Mouse (Mus musculus) yolk sac, embryonic 10.5 days (tissue): ENCODE measurements around the gene Fos.
"Not testable (repeated sequence)": the region's sequence is repeated elsewhere in the genome, so short reads cannot be mapped to it uniquely, and the experiment has no call there.

Experiments
- DNase-seq: peaks from one replicate; pipeline ENCODE4 v3.0.0-alpha.2; 2017; ENCODE audit warnings: low spot score

Fos gene

DNA sequence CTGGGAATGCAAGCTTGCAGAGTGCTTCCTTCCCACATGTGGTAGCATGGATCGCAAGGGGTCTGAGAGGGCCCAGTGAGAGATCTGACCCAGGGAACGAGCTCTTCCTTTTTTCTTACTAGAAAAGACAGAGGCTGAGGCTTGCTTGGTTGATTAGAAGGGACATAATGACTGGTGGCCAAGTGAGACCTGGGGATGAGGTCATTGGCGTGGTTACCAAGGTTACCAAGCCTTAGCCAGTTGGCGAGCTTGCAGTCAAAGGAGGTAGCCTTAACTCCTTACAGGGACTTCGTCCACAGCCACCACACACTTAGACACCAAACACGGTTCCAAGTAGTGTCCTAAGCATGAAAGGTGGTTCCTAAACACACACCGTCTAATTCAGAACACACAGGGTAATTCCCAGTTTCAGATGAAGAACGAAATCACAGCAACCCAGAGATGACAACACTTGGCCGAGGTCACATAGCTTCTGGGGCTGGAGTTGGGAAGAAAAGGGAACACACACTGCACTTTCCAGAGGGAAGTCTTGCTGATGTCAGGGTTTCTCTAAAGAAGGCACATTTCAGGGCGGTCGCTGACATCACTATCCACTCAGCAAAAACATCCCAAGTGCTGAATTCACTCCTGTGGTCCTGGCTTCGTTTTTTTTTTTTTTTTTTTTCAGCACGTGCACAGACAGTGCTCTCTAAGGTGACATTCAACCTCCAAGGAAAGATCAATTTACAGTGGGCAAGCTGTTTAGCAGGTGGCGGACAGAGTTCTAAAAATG lies 49.9 kb downstream of the Fos start:
- DNase-seq: no peak

DNA sequence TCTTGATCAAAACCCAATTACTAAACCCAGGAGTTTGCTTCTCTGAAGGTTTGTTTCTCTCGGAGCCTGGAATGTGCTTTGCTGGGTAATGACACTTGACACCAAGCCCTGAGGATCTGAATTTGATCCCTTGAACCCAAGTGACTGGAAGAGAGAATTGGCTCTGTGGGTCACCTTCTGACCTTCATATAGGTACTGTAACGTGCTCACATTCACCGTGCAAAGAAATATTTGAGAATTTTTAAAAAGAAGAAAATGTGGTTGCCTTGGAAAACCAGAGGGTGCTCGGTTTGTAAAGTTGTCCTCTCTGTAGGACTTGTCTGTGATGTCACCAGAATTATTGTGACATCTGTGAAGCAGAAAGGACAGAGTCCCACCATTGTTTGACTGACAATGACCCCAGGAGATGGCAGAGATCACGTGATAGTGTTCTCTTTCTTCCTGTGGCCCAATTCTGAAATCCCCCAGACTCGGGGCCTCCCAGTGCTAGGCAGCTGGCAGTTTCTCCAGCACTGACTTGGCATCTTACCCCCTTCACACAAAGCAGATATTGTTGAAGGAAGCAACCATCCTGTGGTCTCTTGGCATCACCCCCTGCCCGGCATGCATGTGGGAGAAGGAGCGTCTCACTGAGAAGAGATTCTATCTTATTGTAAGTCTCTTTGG lies 50.6 kb downstream of the Fos start:
- no peak for DNase-seq

DNA sequence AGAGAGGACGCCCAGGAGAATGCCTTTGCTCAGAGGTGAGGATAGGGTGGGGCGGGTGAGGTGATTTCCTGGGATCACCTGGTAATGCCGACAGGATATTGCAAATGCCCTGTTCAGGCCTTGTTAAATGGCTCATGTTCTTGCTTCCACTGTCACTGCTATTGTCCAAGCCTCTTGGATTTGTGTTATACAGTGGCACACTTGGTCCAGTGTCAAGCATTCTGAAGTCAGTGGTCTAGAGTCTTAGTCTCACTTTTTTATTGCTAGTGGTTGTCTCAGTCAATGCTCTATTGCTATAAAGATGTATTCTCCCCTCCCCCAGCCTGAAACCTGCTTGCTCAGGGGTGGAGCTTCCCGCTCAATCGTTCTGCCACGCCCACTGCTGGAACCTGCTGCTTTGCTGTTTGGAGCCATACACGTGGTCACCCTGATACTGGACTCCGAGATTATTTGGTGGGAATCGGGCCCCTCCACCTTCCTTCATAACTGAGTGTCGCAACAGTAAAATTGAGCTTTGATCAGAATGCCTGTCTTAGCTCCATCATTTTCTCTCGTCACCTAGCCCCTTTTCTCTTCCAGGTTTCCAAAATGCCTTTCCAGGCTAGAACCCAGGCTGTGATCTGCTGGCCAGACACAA lies 51.3 kb downstream of the Fos start:
- DNase-seq: not testable (repeated sequence)
